Mouse (Mus musculus) C2C12 (cell line): Measurements from ENCODE around the gene Ppp1r37.

ENCODE experiments used
- CEBPB ChIP-seq: IDR thresholded peaks from one replicate; pipeline ENCODE4 v1.6.1; 2011; ENCODE audit warnings: low read depth, mild to moderate bottlenecking, control low read depth, moderate library complexity
- CTCF ChIP-seq: IDR thresholded peaks from one replicate; pipeline ENCODE4 v1.5.1; 2011; ENCODE audit not compliant: control insufficient read depth, insufficient read depth, insufficient read length
- MAX ChIP-seq: IDR thresholded peaks from one replicate; pipeline ENCODE4 v1.6.1; 2011; ENCODE audit warnings: mild to moderate bottlenecking, control low read depth
- MYOD1 ChIP-seq: IDR thresholded peaks from one replicate; pipeline ENCODE4 v1.6.1; 2011; ENCODE audit warnings: low read depth; ENCODE audit not compliant: control insufficient read depth, insufficient read length
- USF1 ChIP-seq: IDR thresholded peaks from one replicate; pipeline ENCODE4 v1.6.1; 2011; ENCODE audit warnings: low read depth, mild to moderate bottlenecking, control low read depth, moderate library complexity

DNA sequence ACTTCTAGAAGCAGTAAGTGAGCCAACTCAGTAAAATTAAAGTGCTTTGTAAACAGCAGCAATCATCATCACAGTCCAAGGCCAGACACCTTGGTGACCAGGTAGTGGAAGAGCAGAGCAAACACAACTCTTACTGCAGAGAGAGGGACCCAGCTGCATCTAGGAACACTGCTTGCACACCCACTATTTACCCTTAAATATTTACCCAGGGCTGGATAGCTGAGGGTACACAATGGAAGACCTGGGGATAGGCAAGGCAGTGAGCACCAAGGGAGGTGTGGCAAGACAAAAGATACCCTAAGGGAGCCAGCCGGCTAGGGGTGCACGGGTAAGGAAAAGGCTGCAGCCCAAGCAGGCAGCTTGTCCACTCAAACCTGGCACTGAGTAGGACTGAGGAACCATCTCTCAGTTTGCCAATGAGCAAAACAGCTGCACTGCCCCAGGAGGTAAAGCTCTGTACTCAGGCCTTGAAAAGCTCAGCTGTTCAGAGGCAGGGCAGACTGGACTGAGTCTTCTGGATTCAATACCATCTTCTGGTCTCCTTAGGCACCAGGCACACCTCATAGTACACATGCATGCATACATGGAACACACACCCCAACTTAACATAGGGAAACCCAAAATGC is 15.4 kb downstream of the Ppp1r37 start:
- TF ChIP-seq MAX: no peak
- no peak for TF ChIP-seq CEBPB
- no peak for TF ChIP-seq CTCF
- no peak for TF ChIP-seq USF1
- TF ChIP-seq MYOD1: no peak
